23 mouse cellular contexts compared by ENCODE assay signal in genomic region chr13:99021181-99021580, GRCm38 (mm10). TPM values are rescaled to one million over a fixed set of nuclear protein-coding genes. Genes with fewer than 3 reads are reported as not detected.
"Had no signal": no experiment of that assay in that cellular context is flagged by ENCODE, and none has a peak within 500 bp of the region (broad histone marks: within the 10 kb centered on the region; RNA-seq: fewer than 3 reads in every experiment).

No protein-coding gene starts in this region.

- DNase-seq: kidney, adult 18-20 months; kidney, postnatal 10 days; lung, embryonic 14.5 days; lung, postnatal 10 days; lung, postnatal 4 days; right cerebral cortex, postnatal 14 days; thymus, adult 2 months; thymus, postnatal 25 days had no signal

- H3K27ac ChIP-seq: intestine, embryonic 15.5 days; left cerebral cortex, adult 2 months; limb, embryonic 15.5 days; stomach, embryonic 15.5 days had no signal

- H3K36me3 ChIP-seq: intestine, embryonic 15.5 days; limb, embryonic 15.5 days; midbrain, embryonic 15.5 days; stomach, embryonic 15.5 days had no signal

- H3K9ac ChIP-seq: intestine, embryonic 15.5 days; limb, embryonic 15.5 days; lung, embryonic 14.5 days; midbrain, embryonic 15.5 days; stomach, embryonic 15.5 days had no signal

- H3K4me2 ChIP-seq: intestine, embryonic 15.5 days; limb, embryonic 15.5 days; lung, embryonic 14.5 days; midbrain, embryonic 11.5 days; midbrain, embryonic 15.5 days; stomach, embryonic 15.5 days had no signal

- H3K9me3 ChIP-seq: intestine, embryonic 15.5 days; limb, embryonic 15.5 days; midbrain, embryonic 15.5 days; stomach, embryonic 15.5 days had no signal

- H3K4me1 ChIP-seq: stomach, embryonic 15.5 days had no signal

- H3K27me3 ChIP-seq: intestine, embryonic 15.5 days; limb, embryonic 15.5 days; midbrain, embryonic 15.5 days; stomach, embryonic 15.5 days had no signal

- H3K4me3 ChIP-seq: intestine, embryonic 15.5 days; left cerebral cortex, adult 2 months; limb, embryonic 15.5 days; midbrain, embryonic 15.5 days; stomach, embryonic 15.5 days had no signal

- ATAC-seq: intestine, embryonic 15.5 days had no signal

RNA-seq across cellular contexts. Expression of gene 1700024P04Rik, which starts 36.8 kb away (rescaled TPM):
- total RNA-seq: layer of hippocampus, adult 8-10 months; layer of hippocampus, postnatal 14 days; left cerebral cortex, adult 2 months; left cerebral cortex, postnatal 25 days; megakaryocyte, adult 5-6 weeks; monocyte, adult 5-6 weeks had no signal
- polyA plus RNA-seq: intestine, embryonic 15.5 days; kidney, embryonic 14.5 days; large intestine, adult 2 months; limb, embryonic 11.5 days; limb, embryonic 15.5 days; lung, embryonic 14.5 days; midbrain, embryonic 11.5 days; midbrain, embryonic 15.5 days; spleen, adult 2 months; stomach, embryonic 15.5 days had no signal
